Mouse (Mus musculus) left cerebral cortex, postnatal 14 days (tissue): ENCODE measurements at regions not wholly inside any gene's neighbourhood (a gene's known extent, or its start where the extent isn't known, plus 50 kb on each side); places are given as distances from the start of the nearest gene placed in this dataset.

Experiments used
- DNase-seq, 2 experiments: peaks; one replicate each; pipeline ENCODE4 v3.0.0; 2021 to 2022; ENCODE audit warnings: low spot score in 2 of 2, mixed read lengths in 1 of 2
- intact Hi-C: fragments of 180-260 bp; cut with DNase I; formaldehyde crosslinking; loops from one replicate; pipeline ENCODE4 v1.15.1; 2025

DNA sequence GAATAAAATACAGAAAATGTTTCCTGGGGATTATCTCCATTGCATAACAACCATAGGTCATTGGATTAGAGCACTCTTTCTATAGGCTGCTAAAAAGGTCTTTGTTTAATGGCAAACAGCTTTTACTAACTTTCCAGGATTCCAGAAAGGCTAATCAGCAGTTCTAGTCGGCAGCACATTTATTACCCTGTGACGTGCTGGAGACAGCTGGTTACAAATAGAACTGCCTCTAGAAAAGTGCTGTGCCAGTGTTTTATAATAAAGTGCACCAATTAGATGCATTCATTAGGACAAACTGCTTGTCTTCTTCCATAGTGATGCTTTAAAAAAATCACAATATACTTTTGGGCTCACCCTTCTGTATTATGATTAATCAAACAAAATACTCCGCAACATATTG lies 466.2 kb downstream of the Pabpc4l start:
- intact Hi-C loops, result no loop called here
- no peak for DNase-seq

DNA sequence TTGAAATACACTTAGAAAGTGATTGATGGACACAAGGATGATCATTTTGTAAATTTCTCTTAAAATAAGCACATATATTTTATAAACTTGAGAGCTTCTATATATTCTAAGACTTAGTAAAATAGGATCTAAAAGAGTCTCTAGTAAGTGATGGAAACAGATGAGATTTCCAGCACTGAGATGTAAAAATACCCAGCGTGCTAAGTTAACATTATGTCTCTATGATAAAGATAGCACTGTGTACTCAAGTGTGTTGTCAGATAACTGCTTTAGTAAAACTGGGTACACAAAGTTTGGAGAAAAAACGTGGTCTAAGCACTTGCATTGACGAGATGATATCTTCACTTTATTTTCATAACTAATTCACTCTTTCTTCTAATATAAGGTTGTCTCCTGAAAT lies 479.4 kb downstream of the Pabpc4l start:
- peak in 1 of 2 experiments; percentile 5 for DNase-seq
- intact Hi-C loops, result no loop called here

DNA sequence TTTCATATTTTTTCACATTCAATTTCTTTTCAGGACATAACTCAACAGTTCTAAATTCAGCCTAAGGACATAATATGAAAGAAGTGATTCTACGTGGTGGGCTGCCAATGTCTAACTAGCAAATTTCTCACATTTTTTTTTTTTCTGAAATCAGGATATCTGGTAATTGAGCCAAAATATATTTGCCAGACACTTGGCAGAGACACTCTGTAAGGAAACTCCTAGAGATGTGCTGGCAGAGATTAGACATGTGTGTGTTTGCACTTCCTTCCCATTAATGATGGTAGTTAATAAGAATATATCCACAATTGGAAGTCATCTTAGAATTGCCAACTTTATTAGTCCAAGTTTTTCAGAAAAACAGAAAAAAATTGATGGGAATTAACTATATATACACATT lies 513.6 kb downstream of the Pabpc4l start:
- intact Hi-C loops, result no loop called here

DNA sequence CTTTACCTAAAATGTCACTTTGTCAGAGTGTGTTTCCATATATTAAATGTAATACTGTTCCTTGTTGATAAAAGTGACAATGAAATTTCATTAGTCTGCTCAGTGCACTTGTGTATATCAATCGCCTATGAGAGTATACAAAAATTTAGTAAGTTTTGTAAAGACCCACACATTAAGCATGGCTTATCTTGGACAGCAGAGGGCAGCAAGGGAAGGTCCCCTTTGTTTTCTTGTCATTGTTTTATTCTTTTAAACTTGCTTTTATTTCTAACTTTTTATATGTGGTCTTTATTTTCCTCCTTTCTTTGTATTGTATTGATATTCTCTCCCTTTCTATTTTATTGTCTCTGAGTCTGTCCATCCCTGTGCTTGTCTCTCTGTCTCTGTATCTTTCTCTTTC lies 523.7 kb downstream of the Pabpc4l start:
- peak in 1 of 2 experiments; percentile 2 for DNase-seq
- intact Hi-C loops, result no loop called here

More for the DNA sequence above, 513.6 kb downstream of the Pabpc4l start:
- DNase-seq, result no peak
